Mouse (Mus musculus): ENCODE data around the gene Rad51c.
"Not testable (repeated sequence)": the region's sequence is repeated elsewhere in the genome, so short reads cannot be mapped to it uniquely, and the experiment has no call there.

The Rad51c gene

DNA sequence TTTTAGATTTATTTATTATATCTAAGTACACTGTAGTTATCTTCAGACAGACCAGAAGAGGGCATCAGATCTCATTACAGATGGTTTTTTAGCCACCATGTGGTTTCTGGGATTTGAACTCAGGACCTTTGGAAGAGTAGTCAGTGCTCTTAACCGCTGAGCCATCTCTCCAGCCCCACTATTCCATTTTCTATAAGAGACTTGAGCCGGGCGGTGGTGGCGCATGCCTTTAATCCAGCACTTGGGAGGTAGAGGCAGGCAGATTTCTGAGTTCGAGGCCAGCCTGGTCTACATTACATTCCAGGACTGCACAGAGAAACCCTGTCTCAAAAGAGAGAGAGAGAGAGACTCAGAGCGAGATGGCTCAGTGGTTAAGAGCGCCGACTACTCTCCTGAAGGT, 27.1 kb upstream of the Rad51c start:
- DNase-seq: not testable (repeated sequence)

DNA sequence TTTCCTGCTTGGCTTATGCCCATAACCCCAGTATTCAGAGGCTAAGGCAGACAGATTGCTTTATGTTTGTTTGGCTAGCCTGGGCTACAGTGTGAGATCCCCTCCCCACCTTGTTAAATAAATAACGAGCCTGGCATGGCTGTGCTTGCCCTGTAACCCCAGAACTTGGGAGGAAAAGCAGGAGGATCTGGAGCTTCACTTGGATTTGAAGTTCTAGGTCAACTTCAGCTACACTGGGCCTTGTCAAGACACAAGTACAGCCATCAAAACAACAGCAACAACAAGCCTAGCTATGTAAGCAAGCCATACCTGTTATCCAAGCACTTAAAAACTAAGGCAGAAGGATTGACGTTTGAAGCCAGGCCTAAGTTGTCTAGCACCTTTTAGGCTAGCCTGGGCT, 25.6 kb upstream of the Rad51c start:
- no peak for DNase-seq

DNA sequence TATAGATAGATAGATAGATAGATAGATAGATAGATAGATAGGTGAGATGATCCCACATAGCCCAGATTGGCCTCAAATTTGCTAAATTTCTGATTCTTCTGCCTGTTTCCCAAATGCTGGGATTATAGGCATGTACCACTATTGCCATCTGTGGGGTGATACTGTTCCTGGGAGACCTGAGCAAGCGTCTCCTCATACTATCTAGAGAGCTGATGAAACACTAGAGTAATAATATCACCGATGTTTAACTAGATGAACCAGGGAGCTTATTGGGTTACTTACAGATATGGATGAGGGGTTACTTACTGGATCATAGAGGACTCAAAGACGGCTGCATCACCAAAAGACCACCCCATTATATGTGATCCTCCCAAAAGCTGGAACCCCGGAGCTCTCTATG, 24.6 kb upstream of the Rad51c start:
- DNase-seq: no peak

- no peak for DNase-seq
Observed at GRCm38 (mm10) chr11:87428051-87428673, 23.4 kb upstream of the Rad51c start.

- DNase-seq: no peak
Observed at GRCm38 (mm10) chr11:87427273-87428050, 22.7 kb upstream of the Rad51c start.

GRCm38 (mm10) chr11:87426450-87427250, 21.9 kb upstream of the Rad51c start:
- DNase-seq: peak; percentile 86

DNA sequence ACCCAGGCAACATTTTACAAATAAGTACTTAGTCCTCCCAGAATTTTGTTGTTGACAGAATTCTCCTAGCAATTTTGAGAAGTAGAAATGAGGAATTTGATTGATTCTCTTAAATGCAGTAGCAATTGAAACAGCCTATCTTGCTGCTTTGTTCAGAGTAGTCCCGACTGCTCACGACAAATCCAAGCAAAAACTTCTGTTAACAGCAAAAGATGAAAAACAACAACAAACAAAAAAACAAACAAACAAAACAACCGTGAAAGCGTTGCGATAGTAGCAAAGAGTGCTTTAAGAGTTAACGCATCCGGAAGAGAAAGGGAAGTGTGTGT, 21.3 kb upstream of the Rad51c start:
- DNase-seq: no peak

GRCm38 (mm10) chr11:87423551-87424325, 19.0 kb upstream of the Rad51c start:
- DNase-seq: no peak

- peak; percentile 79 for DNase-seq
Observed at GRCm38 (mm10) chr11:87422511-87423340, 18.0 kb upstream of the Rad51c start.

DNA sequence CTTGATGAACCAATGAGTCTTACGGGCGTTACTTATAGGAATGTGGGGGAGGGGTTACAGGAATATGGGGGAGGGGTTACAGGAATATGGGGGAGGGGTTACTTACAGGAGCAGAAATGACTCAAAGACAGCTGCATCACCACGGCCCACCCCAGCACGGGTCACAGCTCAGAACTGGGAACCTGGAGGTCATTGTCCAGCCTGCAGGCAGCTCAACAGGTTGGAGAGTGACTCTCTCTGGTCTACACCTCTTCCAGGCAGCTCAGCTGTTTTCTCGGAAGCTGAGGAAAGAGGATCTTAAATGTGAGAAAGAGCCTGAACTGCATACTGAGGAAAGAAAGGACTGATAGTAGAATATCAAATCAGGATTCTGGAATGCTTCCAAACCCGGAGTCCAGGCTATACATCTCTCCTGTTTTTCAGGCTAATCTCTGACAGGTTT, 17.0 kb upstream of the Rad51c start:
- DNase-seq: no peak

- no peak for DNase-seq
Observed at GRCm38 (mm10) chr11:87420861-87421260, 16.1 kb upstream of the Rad51c start.

- no peak for DNase-seq
Observed at GRCm38 (mm10) chr11:87416120-87416519, 11.4 kb upstream of the Rad51c start.

GRCm38 (mm10) chr11:87413412-87413811, 8.7 kb upstream of the Rad51c start:
- not testable (repeated sequence) for DNase-seq

GRCm38 (mm10) chr11:87404111-87404853, 472 bp downstream of the Rad51c start:
- peak; percentile 97 for DNase-seq

GRCm38 (mm10) chr11:87398402-87398801, 6.4 kb downstream of the Rad51c start:
- DNase-seq: no peak

DNA sequence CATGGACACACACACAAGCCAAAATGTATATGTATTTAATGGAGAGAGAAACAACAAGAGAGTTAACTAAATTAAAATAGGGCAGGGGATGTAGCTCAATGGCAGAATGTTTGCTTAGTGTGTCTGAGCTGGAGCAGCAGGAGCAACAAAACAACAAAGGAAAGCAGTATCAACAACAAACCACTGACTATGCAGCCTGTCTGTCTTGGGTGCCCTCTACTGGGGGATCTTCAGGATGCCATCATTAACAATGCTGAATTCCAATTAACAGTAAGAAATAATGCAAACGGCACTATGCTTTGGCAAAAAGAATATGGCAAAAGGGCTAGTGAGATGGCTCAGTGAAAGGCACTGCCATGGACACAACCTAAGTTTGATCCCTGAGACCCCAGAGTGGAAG, 10.9 kb downstream of the Rad51c start:
- peak; percentile 37 for DNase-seq

- DNase-seq: no peak
Observed at GRCm38 (mm10) chr11:87385676-87386075, 19.1 kb downstream of the Rad51c start.

GRCm38 (mm10) chr11:87384551-87384950, 20.2 kb downstream of the Rad51c start:
- no peak for DNase-seq

DNA sequence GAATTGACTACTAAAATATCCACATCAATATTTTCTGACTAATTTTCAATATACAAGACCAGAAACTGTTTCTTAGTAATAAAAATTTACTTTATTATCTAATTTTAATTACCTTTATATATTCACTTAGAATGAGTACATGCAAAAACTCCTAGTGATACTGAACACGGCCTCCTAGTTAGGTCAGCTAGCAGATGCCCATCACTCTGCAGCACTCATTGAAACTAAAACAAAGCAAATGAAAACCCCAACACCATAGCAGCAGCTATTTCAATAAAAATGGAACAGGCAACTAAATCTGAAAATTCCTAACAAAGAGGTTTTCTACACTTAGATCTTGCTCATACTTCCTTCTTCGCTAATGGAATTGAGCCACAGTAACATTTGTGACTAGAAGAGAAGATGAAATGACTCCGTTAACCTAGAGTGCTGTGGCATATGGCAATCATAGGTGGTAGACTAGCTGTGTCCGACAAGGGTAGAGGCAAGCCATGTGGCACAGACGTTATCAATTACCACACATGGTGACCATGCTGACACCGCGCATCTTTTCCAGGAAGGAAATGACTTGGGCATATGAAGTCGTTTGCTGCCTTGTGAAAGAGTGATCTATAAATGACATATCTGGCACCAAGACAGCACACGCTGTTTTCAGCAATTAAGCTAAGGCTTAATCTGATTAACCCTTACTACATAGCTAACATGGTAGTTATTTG, 36.7 kb downstream of the Rad51c start:
- DNase-seq: no peak

- no peak for DNase-seq
Observed at GRCm38 (mm10) chr11:87367061-87367460, 37.7 kb downstream of the Rad51c start.

DNA sequence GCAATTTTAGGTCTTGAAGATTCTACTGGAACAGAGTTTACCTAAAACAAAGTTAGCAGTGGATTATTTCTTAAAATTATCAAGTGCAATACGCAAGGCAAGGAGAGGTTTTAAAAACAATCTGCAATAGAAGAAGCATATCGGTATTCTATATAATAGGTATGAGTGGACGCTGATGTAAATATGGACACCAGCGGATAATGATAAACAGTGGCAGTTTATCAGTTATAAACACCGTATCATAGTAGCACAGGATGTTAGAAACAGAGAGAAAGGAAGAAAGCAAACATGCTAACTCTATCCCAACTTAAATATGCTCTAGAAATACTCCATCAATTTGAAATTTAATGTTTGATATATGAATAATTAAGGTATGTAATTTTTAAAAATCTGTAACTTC, 39.6 kb downstream of the Rad51c start:
- no peak for DNase-seq
